Mouse (Mus musculus): Measurements from ENCODE around the gene Srsf10.

The Srsf10 gene

GRCm38 (mm10) chr4:135855536-135856222 lies at the start of gene Srsf10:
Gene Srsf10, plus strand, starts transcription at chr4:135855747.
- peak; percentile 100 for DNase-seq (ENCODE audit: low read depth, low spot score)

- DNase-seq (ENCODE audit: low read depth, low spot score): peak; percentile 62
These were observed 40.7 kb upstream of the Srsf10 start for GRCm38 (mm10) chr4:135814896-135815295.

DNA sequence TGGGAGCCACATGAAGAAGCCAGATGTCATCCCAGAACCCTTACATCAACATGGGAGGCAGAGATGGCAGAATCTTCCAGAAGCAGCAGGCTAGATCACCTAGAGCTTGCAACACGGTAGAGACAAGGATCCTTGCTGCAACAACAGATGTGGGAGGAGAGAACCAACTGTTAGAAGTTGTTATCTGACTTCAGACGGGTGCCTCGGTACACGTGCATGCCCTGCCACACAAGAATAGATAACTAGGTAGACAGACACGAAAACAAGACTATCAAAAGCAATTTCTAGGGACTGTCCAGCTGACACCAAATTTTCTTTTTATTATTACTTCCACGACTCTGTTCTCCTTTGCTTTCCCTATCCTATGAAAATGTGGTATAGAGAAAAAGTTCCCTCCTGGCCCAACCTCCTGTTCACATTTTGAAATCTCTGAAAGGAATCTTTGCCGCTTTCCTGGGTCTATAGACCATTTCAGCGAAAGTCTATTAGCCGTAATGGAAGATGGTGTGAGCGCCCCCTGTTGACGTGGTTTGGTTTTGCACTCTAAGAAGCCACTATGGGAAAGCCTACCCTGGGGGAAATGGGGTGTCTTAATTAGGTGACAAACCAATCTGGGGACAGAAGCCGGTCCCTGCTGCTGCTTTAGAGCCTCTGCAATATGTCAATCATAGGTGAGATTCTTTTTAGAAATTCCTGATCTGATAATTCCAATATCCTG lies 38.5 kb upstream of the Srsf10 start:
- peak; percentile 58 for DNase-seq (ENCODE audit: low read depth, low spot score)

GRCm38 (mm10) chr4:135818366-135818765 lies 37.2 kb upstream of the Srsf10 start:
- no peak for DNase-seq (ENCODE audit: low read depth, low spot score)

DNA sequence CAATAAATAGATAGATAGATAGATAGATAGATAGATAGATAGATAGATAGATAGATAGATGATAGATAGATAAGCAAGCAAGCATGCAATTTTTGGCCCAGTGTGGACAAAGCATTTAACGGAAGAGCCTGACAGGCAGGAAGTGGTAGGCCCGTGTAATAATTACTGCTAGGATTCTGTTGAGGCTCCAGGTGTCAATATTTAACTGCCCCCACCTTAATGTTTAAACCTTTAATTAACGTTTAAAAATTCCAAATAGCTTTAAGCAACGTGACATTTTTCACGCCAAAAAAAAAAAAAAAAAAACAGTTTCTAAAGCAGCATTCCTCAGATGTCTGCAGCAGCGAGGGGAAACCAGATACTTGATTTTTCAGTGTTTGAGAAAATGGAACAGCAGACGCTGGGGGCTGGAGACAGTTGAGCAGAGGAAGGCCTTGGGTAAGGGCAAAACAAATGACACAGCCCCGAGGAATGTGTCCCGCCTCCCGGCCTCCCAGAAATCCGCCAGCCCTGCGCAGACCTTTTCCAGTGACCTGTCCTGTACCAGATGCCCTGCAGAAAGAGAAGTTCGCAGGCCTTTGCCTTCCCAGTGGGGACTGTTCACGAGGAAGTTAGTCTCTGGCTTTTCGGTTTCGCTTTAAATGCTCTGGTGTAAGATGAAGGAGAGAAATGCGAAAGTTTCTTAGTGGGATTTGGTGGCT lies 35.6 kb upstream of the Srsf10 start:
- no peak for DNase-seq (ENCODE audit: low read depth, low spot score)

GRCm38 (mm10) chr4:135821772-135822171 lies 33.8 kb upstream of the Srsf10 start:
- no peak for DNase-seq (ENCODE audit: low read depth, low spot score)

GRCm38 (mm10) chr4:135823298-135823697 lies 32.2 kb upstream of the Srsf10 start:
- DNase-seq (ENCODE audit: low read depth, low spot score): peak; percentile 36

DNA sequence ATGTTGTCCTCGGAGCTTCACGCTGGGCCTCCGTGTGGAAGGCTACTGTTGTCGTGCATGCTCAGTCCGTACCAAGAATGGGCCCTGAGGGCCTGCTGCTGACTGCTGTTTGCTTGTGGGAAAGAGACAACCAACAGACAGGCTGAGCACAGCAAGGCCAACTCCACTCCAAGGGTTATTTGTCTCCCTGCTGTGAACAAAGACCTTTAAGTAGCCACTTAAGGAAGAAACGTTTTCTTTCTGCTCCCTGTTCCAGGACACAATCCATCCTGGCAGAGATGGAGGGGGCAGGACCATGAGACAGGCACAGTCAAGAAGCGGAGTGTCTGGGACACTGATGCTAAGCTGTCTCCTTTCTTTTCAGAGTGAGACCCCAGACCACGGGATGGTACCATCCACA lies 31.3 kb upstream of the Srsf10 start:
- DNase-seq (ENCODE audit: low read depth, low spot score): no peak

- no peak for DNase-seq (ENCODE audit: low read depth, low spot score)
These were observed 27.1 kb upstream of the Srsf10 start for GRCm38 (mm10) chr4:135828491-135828890.

- DNase-seq (ENCODE audit: low read depth, low spot score): no peak
These were observed 23.5 kb upstream of the Srsf10 start for GRCm38 (mm10) chr4:135832070-135832469.

GRCm38 (mm10) chr4:135833301-135834123 lies 22.0 kb upstream of the Srsf10 start:
- DNase-seq (ENCODE audit: low read depth, low spot score): no peak

DNA sequence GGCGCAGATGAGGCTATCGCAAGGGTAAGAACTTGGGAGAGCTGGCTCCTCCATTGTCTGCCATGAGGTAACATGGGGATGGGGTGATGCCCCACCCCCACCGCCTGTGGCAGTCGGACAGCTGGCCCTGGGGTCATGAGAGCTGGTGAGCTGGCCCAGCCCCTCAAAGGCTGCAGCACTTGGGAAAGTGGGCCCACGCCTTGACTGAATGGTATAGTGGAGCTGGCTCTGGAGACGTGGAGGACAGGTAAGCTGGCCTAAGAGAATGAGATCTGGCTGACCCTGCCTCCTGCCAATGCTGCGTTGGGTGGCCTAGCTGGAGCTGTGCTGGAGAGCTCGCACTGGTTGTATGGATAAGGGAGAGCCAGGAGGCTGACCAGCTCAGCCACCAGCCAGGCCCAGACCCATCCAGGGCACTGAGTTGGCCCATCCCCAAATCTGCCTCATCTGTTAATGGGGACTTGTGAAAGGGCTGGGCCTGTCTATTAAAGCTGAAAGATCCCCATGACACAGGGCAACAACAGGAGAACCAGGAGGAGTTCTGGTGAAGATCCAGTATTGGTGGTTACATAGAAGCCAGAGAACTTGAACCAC lies 21.3 kb upstream of the Srsf10 start:
- DNase-seq (ENCODE audit: low read depth, low spot score): no peak

- DNase-seq (ENCODE audit: low read depth, low spot score): no peak
These were observed 16.6 kb upstream of the Srsf10 start for GRCm38 (mm10) chr4:135838925-135839292.

DNA sequence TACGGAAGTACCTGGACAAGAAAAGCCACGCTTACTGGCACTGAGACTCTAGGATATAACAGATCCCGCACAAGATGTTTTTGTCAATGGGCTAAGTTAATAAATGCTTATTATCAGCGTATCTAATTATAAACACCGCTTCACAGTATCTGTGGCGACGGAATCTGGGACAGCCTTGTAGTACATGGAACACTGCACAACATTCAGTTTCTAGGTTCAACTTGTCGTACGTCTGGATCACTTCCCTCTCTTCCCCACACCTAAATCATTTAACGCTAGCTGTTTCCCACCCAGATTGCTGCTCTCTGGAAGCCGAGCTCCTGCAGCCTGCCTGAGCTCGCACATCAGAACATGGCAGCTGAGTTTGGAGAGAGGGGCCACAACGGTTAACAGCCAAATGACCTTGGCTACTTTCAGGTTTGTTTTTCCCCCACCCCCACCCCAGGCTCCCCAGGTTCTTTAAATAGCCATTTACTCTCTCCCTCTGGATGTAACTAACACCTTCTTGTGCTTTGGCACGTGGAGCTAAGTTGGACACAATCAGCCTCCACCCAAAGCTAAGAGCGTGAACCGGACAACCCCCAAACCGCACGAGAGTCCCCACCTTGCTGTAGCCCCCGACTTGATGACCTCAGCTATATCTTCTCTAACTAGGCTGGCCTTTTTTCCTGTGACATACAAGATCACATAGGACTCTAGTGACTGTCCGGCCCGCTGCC lies 16.1 kb upstream of the Srsf10 start:
- DNase-seq (ENCODE audit: low read depth, low spot score): no peak

GRCm38 (mm10) chr4:135844400-135844799 lies 11.1 kb upstream of the Srsf10 start:
- DNase-seq (ENCODE audit: low read depth, low spot score): no peak

DNA sequence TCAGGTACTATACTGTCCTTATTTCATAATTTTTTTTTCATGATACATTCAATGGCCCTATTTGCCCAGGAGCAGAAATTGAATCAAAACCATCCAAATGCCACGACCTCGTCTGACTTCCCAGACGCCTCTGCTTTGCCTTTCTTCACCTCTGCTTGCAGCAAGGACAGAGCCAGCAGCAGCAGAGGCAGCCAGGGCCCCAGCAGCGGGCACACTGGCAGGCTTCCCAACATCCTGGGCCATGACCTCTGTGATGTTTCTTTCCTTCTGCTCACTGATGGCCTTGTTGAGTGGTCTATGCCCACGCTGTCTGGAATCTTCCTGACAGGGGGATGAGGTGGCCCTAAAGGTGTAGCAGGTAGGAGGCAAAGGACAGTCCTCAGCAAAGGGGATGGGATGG lies 8.0 kb upstream of the Srsf10 start:
- DNase-seq (ENCODE audit: low read depth, low spot score): no peak

DNA sequence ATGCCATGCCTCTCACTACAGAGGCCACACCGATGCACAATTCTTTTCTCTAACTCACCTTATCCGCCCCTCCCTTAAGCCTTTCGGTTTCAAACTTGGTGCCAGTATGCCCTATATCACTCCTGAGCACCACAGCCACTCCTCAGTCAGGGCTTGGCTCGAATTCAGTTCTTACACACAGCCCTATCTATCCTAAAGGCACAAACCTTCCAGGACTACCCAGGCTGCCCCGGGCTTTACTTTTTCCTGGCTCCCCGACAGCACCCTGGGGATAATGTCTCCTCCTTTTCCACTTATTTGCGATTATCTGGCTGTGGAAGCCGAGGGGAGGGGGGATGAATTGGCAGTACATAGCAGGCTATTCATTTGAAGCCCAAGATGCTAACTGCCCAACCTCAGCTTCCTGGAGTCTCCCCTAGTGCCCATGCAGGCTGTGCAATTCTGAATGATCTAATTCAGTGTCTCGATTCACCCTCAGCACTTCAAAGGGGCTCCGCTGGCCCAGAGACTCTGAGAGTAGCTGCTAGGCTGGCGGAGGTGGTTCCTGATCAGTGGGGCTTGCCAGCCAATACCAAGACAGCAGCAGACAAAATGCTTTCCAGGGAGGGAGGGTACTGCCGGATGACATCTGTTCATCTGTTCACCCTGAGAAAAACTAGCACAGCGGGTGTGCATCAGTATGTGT lies 5.0 kb upstream of the Srsf10 start:
- DNase-seq (ENCODE audit: low read depth, low spot score): peak; percentile 68

DNA sequence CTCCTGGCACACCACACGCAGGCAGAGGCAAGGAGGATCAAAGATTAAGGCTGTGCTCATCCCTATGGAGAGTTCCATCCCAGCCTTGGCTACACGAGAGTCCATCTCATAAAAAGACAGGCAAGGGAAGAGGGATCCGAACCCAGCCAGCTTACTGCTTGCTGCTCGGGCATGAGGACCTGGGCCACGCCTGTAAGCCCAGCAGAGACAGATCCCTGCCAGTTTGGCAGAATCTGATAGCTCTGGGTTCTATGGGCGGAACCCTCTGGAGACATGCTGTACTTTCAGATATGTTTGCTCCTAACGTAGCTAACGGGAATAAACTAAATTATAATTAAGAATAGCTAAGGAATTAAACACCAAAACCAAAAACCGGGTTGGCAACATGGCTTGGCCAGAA lies 3.6 kb upstream of the Srsf10 start:
- DNase-seq (ENCODE audit: low read depth, low spot score): no peak

GRCm38 (mm10) chr4:135853987-135854546 lies 1.5 kb upstream of the Srsf10 start:
- DNase-seq (ENCODE audit: low read depth, low spot score): no peak

GRCm38 (mm10) chr4:135854630-135855029 lies 917 bp upstream of the Srsf10 start:
- DNase-seq (ENCODE audit: low read depth, low spot score): no peak

Measured in CD4-positive helper T cell, adult 2 months (primary cell).